Mouse (Mus musculus) liver, embryonic 12.5 days (tissue): ENCODE data around the gene Gli1. TPM values are rescaled to one million over a fixed set of nuclear protein-coding genes. Genes with fewer than 3 reads are reported as not detected.

ENCODE experiments used
- polyA plus RNA-seq: library from polyadenylated mRNA; unstranded; fragments of >200 nt; fragmentation: Nextera tagmentation; extraction: Ambion mirVana; gene quantifications from 2 replicates; pipeline ENCODE4 v1.2.1, GENCODE M21; 2016

Gene Gli1
- polyA plus RNA-seq, 1 experiment from 2014 or later = 1.1 TPM

Other genes with a start within 250 kb of the Gli1 start
- 49.5 and 51.4 TPM in 2 replicates for gene Os9, start 220.8 kb downstream of the Gli1 start, polyA plus RNA-seq
- 12.6 TPM in 2 replicates for gene B4galnt1, start 176.7 kb downstream of the Gli1 start, polyA plus RNA-seq
- gene Slc26a10, start 161.3 kb downstream of the Gli1 start, polyA plus RNA-seq = 3.0 and 3.6 TPM in 2 replicates
- 14.3 and 17.4 TPM in 2 replicates for gene Arhgef25, start 151.9 kb downstream of the Gli1 start, polyA plus RNA-seq
- gene Dtx3, start 146.2 kb downstream of the Gli1 start, polyA plus RNA-seq = 33.2 and 36.9 TPM in 2 replicates
- gene Pip4k2c, start 130.4 kb downstream of the Gli1 start, polyA plus RNA-seq = 44.7 and 50.0 TPM in 2 replicates
- gene Kif5a, start 78.6 kb downstream of the Gli1 start, polyA plus RNA-seq = 0.08 and 0.12 TPM in 2 replicates
- gene Dctn2, start 75.6 kb downstream of the Gli1 start, polyA plus RNA-seq = 95.5 and 96.1 TPM in 2 replicates
- 8.5 and 9.8 TPM in 2 replicates for gene Mbd6, start 53.0 kb downstream of the Gli1 start, polyA plus RNA-seq
- 192 and 193 TPM in 2 replicates for gene Mars, start 30.2 kb downstream of the Gli1 start, polyA plus RNA-seq
- 15.9 and 16.9 TPM in 2 replicates for gene Arhgap9, start 20.0 kb downstream of the Gli1 start, polyA plus RNA-seq
- gene Inhbe, start 12.4 kb upstream of the Gli1 start, polyA plus RNA-seq = 0.10 and 0.16 TPM in 2 replicates
- gene Inhbc, start 28.5 kb upstream of the Gli1 start, polyA plus RNA-seq = 1.1 and 1.5 TPM in 2 replicates
- 16.7 and 19.0 TPM in 2 replicates for gene R3hdm2, start 38.4 kb upstream of the Gli1 start, polyA plus RNA-seq
- 0.24 and 0.45 TPM in 2 replicates for gene Stac3, start 159.7 kb upstream of the Gli1 start, polyA plus RNA-seq
- gene Ndufa4l2, start 173.0 kb upstream of the Gli1 start, polyA plus RNA-seq = 12.9 and 14.8 TPM in 2 replicates
- gene Shmt2, start 180.5 kb upstream of the Gli1 start, polyA plus RNA-seq = 181 and 185 TPM in 2 replicates
- gene Nxph4, start 192.6 kb upstream of the Gli1 start, polyA plus RNA-seq = 0.10 and 0.23 TPM in 2 replicates